Comparison of ENCODE assay signal across 38 mouse cellular contexts in genomic region chr3:96445436-96445835, GRCm38 (mm10). TPM values are rescaled to one million over a fixed set of nuclear protein-coding genes. Genes with fewer than 3 reads are reported as not detected.
"Had no signal": no experiment of that assay in that cellular context is flagged by ENCODE, and none has a peak within 500 bp of the region (broad histone marks: within the 10 kb centered on the region; RNA-seq: fewer than 3 reads in every experiment).

No protein-coding gene starts in this region.

- H3K4me2 ChIP-seq: embryonic facial prominence, embryonic 12.5 days; embryonic facial prominence, embryonic 13.5 days; embryonic facial prominence, embryonic 15.5 days; forebrain, embryonic 12.5 days; forebrain, embryonic 13.5 days; forebrain, embryonic 15.5 days had no signal

- H3K9me3 ChIP-seq: embryonic facial prominence, embryonic 12.5 days; embryonic facial prominence, embryonic 13.5 days; embryonic facial prominence, embryonic 15.5 days; forebrain, embryonic 10.5 days; forebrain, embryonic 12.5 days; forebrain, embryonic 13.5 days; forebrain, embryonic 15.5 days had no signal

- DNase-seq: cerebellum, adult 8-10 months; cerebellum, adult 9-10 months; cerebellum, adult 9-11 months; cerebellum, postnatal 10 days; cerebellum, postnatal 14 days; cerebellum, postnatal 25 days; cerebellum, postnatal 36 days; embryo, embryonic 11 days; forebrain, postnatal 0 days; gastrocnemius, adult 2 months; gastrocnemius, postnatal 10 days; gastrocnemius, postnatal 14 days; gastrocnemius, postnatal 25 days; gastrocnemius, postnatal 36 days; heart, adult 18-20 months; heart, adult 2 months had no signal

- H3K36me3 ChIP-seq: embryonic facial prominence, embryonic 12.5 days; embryonic facial prominence, embryonic 13.5 days; embryonic facial prominence, embryonic 15.5 days; forebrain, embryonic 10.5 days; forebrain, embryonic 12.5 days; forebrain, embryonic 15.5 days had no signal

- H3K4me1 ChIP-seq: embryonic facial prominence, embryonic 12.5 days had no signal

- H3K9ac ChIP-seq: embryonic facial prominence, embryonic 12.5 days; embryonic facial prominence, embryonic 13.5 days; embryonic facial prominence, embryonic 15.5 days; forebrain, embryonic 12.5 days; forebrain, embryonic 13.5 days; forebrain, embryonic 15.5 days; forebrain, postnatal 0 days had no signal

- ATAC-seq: forebrain, embryonic 13.5 days; forebrain, embryonic 14.5 days; forebrain, embryonic 15.5 days; forebrain, embryonic 16.5 days; forebrain, postnatal 0 days had no signal

- H3K27ac ChIP-seq: embryonic facial prominence, embryonic 12.5 days; embryonic facial prominence, embryonic 13.5 days; embryonic facial prominence, embryonic 15.5 days; forebrain, embryonic 10.5 days; forebrain, embryonic 12.5 days; forebrain, embryonic 13.5 days; forebrain, embryonic 15.5 days; gastrocnemius, adult 2 months; heart, adult 2 months had no signal

- H3K4me3 ChIP-seq: embryonic facial prominence, embryonic 12.5 days; embryonic facial prominence, embryonic 13.5 days; embryonic facial prominence, embryonic 15.5 days; erythroblast, embryonic 14.5 days; forebrain, embryonic 10.5 days; forebrain, embryonic 12.5 days; forebrain, embryonic 13.5 days; forebrain, embryonic 15.5 days; gastrocnemius, adult 2 months; heart, adult 2 months had no signal

RNA-seq across cellular contexts. Expression of gene BC107364, which starts 6.7 kb away (rescaled TPM):
- total RNA-seq: common myeloid progenitor, adult 5-6 weeks; forebrain, postnatal 0 days; gastrocnemius, adult 18-20 months; gastrocnemius, adult 2 months; gastrocnemius, adult 8-10 months; gastrocnemius, postnatal 10 days; gastrocnemius, postnatal 14 days; gastrocnemius, postnatal 25 days; gastrocnemius, postnatal 36 days; gastrocnemius, postnatal 4 days; granulocyte monocyte progenitor cell, adult 5-6 weeks; heart, adult 18-20 months; heart, adult 2 months; heart, adult 8-10 months had no signal
- polyA plus RNA-seq: cortical plate, adult 2 months; embryonic facial prominence, embryonic 11.5 days; embryonic facial prominence, embryonic 14.5 days; erythroblast, embryonic 14.5 days; forebrain, embryonic 10.5 days; forebrain, embryonic 11.5 days; forebrain, embryonic 12.5 days; forebrain, embryonic 13.5 days; forebrain, embryonic 14.5 days; forebrain, embryonic 15.5 days; forebrain, embryonic 16.5 days; forebrain, postnatal 0 days; frontal cortex, adult 2 months; gonadal fat pad, adult 2 months; heart, adult 2 months had no signal
